Comparison of ENCODE assay signal across 8 mouse cellular contexts in genomic region chr14:21076501-21077194, GRCm38 (mm10). TPM values are rescaled to one million over a fixed set of nuclear protein-coding genes. Genes with fewer than 3 reads are reported as not detected.
DNase-seq lines count a peak whose midpoint lies in the region; ATAC-seq lines count a peak whose summit lies in the region.

No protein-coding gene starts in this region.

- DNase-seq in kidney, postnatal 14 days: no peak
- peak; percentile 46 for DNase-seq in Muller cell, postnatal 12 days (ENCODE audit: inconsistent ontology term)
- DNase-seq in limb, embryonic 10.5 days (ENCODE audit: low spot score): no peak
- DNase-seq in right cerebral cortex, adult 2 months (ENCODE audit: low spot score in 2 of 2): no peak
- DNase-seq in layer of hippocampus, postnatal 10 days (ENCODE audit: low spot score in 2 of 2): no peak

- peak overlapping the region; percentile 20; the same call in 1 of the 2 replicates for H3K27ac ChIP-seq in kidney, embryonic 15.5 days
- peak overlapping the region; percentile 94 for H3K27ac ChIP-seq in limb, embryonic 10.5 days
- H3K27ac ChIP-seq in neural tube, embryonic 12.5 days: no peak overlapping the region

- WGBS in kidney, embryonic 15.5 days: 47% methylated on average over 7 of the region's 7 CpGs
- 48% methylated on average over 7 of the region's 7 CpGs for WGBS in limb, embryonic 10.5 days
- WGBS in neural tube, embryonic 12.5 days: 51% methylated on average over 7 of the region's 7 CpGs

- peak overlapping the region; percentile 76 for H3K4me2 ChIP-seq in kidney, embryonic 15.5 days
- peak overlapping the region; percentile 85 for H3K4me2 ChIP-seq in neural tube, embryonic 12.5 days (replicated peaks)

- no peaks in the 10 kb centered on the region for H3K9me3 ChIP-seq in kidney, embryonic 15.5 days (replicated peaks)
- H3K9me3 ChIP-seq in limb, embryonic 10.5 days (replicated peaks): no peaks in the 10 kb centered on the region
- no peaks in the 10 kb centered on the region for H3K9me3 ChIP-seq in neural tube, embryonic 12.5 days

- ATAC-seq in kidney, embryonic 15.5 days (replicated peaks; ENCODE audit: low FRiP score): peak; percentile 24
- 0 out of 2 replicates have a peak, but pooled peaks have one; percentile 10 for ATAC-seq in erythroblast, adult 5-6 weeks (replicated peaks; ENCODE audit: low FRiP score, poor library complexity, severe bottlenecking)
- ATAC-seq in neural tube, embryonic 12.5 days (ENCODE audit: low FRiP score, low read depth): peak; percentile 49

- H3K4me3 ChIP-seq in kidney, embryonic 15.5 days (replicated peaks): peak overlapping the region; percentile 60
- peak overlapping the region; percentile 76 for H3K4me3 ChIP-seq in limb, embryonic 10.5 days
- H3K4me3 ChIP-seq in neural tube, embryonic 12.5 days: peak overlapping the region; percentile 58

- H3K27me3 ChIP-seq in kidney, embryonic 15.5 days: no peaks in the 10 kb centered on the region
- H3K27me3 ChIP-seq in limb, embryonic 10.5 days (ENCODE audit: low read depth, poor library complexity, severe bottlenecking): no peaks in the 10 kb centered on the region
- no peaks in the 10 kb centered on the region for H3K27me3 ChIP-seq in neural tube, embryonic 12.5 days (replicated peaks)

- H3K4me1 ChIP-seq in kidney, embryonic 15.5 days: peaks cover 17% of the 10 kb centered on the region
- H3K4me1 ChIP-seq in limb, embryonic 10.5 days: peaks cover 31% of the 10 kb centered on the region
- peaks cover 5% of the 10 kb centered on the region for H3K4me1 ChIP-seq in neural tube, embryonic 12.5 days

- no peaks in the 10 kb centered on the region for H3K36me3 ChIP-seq in kidney, embryonic 15.5 days
- no peaks in the 10 kb centered on the region for H3K36me3 ChIP-seq in limb, embryonic 10.5 days
- H3K36me3 ChIP-seq in neural tube, embryonic 12.5 days: no peaks in the 10 kb centered on the region

- H3K9ac ChIP-seq in kidney, embryonic 15.5 days: peak overlapping the region; percentile 52
- peak overlapping the region; percentile 76 for H3K9ac ChIP-seq in neural tube, embryonic 12.5 days

RNA-seq across cellular contexts. Expression of gene Adk, which starts 24.3 kb away (rescaled TPM):
- polyA plus RNA-seq in kidney, embryonic 15.5 days (2015; fragmentation: Nextera tagmentation; extraction: Ambion mirVana): 156 and 168 TPM in 2 replicates
- 34.5 and 52.8 TPM in 2 replicates for total RNA-seq in erythroblast, adult 5-6 weeks (2015; ENCODE audit: low replicate concordance)
- total RNA-seq in erythroblast, adult 5-6 weeks (2017; ENCODE audit: low replicate concordance): 38.6 and 61.8 TPM in 2 replicates
- polyA plus RNA-seq in limb, embryonic 10.5 days (2016; fragmentation: Nextera tagmentation; extraction: Ambion mirVana): 170 and 179 TPM in 2 replicates
- 68.1 and 71.0 TPM in 2 replicates for polyA plus RNA-seq in neural tube, embryonic 12.5 days (2016; fragmentation: Nextera tagmentation; extraction: Ambion mirVana)
- total RNA-seq in layer of hippocampus, postnatal 10 days (2021): 10 to 100 TPM; 70.3 to 70.6 TPM

RNA-seq across cellular contexts. Expression of gene Ap3m1, which starts 24.3 kb away (rescaled TPM):
- polyA plus RNA-seq in kidney, embryonic 15.5 days (2015; fragmentation: Nextera tagmentation; extraction: Ambion mirVana): 74.6 and 77.8 TPM in 2 replicates
- total RNA-seq in erythroblast, adult 5-6 weeks (2015; ENCODE audit: low replicate concordance): 35.9 and 62.6 TPM in 2 replicates
- total RNA-seq in erythroblast, adult 5-6 weeks (2017; ENCODE audit: low replicate concordance): 14.1 and 34.0 TPM in 2 replicates
- polyA plus RNA-seq in limb, embryonic 10.5 days (2016; fragmentation: Nextera tagmentation; extraction: Ambion mirVana): 70.6 and 78.4 TPM in 2 replicates
- 94.4 and 113 TPM in 2 replicates for polyA plus RNA-seq in neural tube, embryonic 12.5 days (2016; fragmentation: Nextera tagmentation; extraction: Ambion mirVana)
- 10 to 100 TPM; 81.8 to 86.9 TPM for total RNA-seq in layer of hippocampus, postnatal 10 days (2021)
